In genomic region chr11:24731431-24731830, GRCm38 (mm10) we compare ENCODE assay signal across 17 mouse cellular contexts.
"Had no signal": no experiment of that assay in that cellular context is flagged by ENCODE, and none has a peak within 500 bp of the region (broad histone marks: within the 10 kb centered on the region; RNA-seq: fewer than 3 reads in every experiment).

No protein-coding gene starts in this region.

- H3K9ac ChIP-seq: liver, postnatal 0 days; lung, embryonic 15.5 days; midbrain, embryonic 13.5 days; midbrain, embryonic 15.5 days; stomach, embryonic 15.5 days had no signal

- H3K27ac ChIP-seq: lung, embryonic 15.5 days; macrophage; midbrain, embryonic 13.5 days; midbrain, embryonic 15.5 days; stomach, embryonic 15.5 days; stomach, postnatal 0 days had no signal

- H3K4me2 ChIP-seq: lung, embryonic 15.5 days; midbrain, embryonic 11.5 days; midbrain, embryonic 13.5 days; midbrain, embryonic 15.5 days; stomach, embryonic 15.5 days had no signal

- H3K4me1 ChIP-seq: lung, embryonic 15.5 days; megakaryocyte, embryonic 14.5 days; stomach, embryonic 15.5 days had no signal

- H3K36me3 ChIP-seq: lung, embryonic 15.5 days; midbrain, embryonic 13.5 days; midbrain, embryonic 15.5 days; stomach, embryonic 15.5 days had no signal

- ATAC-seq: liver, postnatal 0 days; lung, postnatal 0 days; midbrain, embryonic 13.5 days; midbrain, embryonic 15.5 days had no signal

- H3K9me3 ChIP-seq: lung, embryonic 15.5 days; megakaryocyte, embryonic 14.5 days; midbrain, embryonic 13.5 days; midbrain, embryonic 15.5 days; stomach, embryonic 15.5 days had no signal

- H3K4me3 ChIP-seq: lung, embryonic 15.5 days; megakaryocyte, embryonic 14.5 days; midbrain, embryonic 13.5 days; midbrain, embryonic 15.5 days; stomach, embryonic 15.5 days had no signal

- H3K27me3 ChIP-seq: lung, embryonic 15.5 days; megakaryocyte, embryonic 14.5 days; midbrain, embryonic 13.5 days; midbrain, embryonic 15.5 days; stomach, embryonic 15.5 days had no signal

- DNase-seq: liver, postnatal 0 days; lung, adult 2 months; lung, postnatal 14 days; lung, postnatal 36 days; right cerebral cortex, postnatal 14 days; thymus, adult 2 months; thymus, postnatal 25 days; thymus, postnatal 4 days had no signal
